Mouse (Mus musculus) MN1 (cell line): Measurements from ENCODE around the gene Pacrg.

Source experiments
- DNase-seq: peaks from one replicate; pipeline ENCODE4 v3.0.0-alpha.2; 2016; ENCODE audit warnings: low spot score

Gene Pacrg

DNA sequence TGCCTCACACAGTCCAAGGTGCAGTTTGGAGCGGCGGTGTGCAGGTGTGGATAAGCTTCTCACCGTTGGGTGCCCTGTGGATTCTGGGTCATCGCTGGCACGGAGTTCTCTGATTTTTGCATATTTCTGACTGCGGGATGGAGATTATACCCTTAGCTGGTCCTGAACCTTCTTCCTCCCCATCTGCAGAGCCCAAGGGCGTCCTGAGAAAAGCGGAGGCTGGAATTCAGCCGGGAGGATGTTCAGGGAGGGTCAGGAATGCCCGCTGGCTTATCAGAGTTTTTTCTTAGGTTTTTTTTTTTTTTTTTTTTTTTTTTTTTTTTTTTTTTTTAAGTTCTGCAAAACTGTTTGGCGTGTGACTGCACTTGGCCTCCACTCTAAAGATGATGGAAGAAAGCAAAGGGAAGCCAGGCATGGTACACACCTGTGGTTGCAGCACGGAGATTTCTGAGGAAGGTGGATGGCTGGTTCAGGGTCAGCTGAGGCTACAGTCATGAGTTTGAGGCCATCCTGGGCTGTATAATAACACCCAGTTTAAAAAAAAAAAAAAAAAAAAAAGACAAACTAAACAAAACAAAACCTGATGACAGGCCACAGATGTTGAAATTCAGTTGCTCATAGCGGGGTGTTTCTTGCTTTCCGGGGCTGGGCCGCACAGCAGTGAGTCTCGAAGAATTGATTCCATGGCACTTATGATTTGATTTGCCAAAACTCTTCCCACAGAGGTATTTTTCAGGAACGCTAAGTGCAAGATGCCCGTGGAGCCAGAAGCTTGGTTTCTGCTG is 467.9 kb downstream of the Pacrg start:
- no peak for DNase-seq

DNA sequence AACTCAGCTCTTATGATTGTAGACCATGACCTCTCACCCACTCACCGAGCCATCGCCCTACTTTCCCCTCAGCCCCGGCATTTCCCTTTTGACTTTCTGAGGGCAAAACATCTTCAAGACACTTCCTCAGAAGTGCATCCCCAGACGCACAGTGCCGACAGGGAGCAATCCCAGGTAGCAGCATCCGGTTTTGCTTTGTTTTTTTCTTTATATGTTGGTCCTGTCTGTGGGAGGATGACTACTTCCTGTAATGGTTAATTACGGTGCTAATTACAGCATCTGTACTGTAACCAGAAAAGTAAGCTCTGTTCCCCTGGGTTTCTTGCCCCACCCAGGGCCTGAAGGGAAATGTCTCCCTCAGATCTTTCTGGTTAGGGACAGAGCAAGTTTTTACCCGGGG is 468.6 kb downstream of the Pacrg start:
- no peak for DNase-seq

DNA sequence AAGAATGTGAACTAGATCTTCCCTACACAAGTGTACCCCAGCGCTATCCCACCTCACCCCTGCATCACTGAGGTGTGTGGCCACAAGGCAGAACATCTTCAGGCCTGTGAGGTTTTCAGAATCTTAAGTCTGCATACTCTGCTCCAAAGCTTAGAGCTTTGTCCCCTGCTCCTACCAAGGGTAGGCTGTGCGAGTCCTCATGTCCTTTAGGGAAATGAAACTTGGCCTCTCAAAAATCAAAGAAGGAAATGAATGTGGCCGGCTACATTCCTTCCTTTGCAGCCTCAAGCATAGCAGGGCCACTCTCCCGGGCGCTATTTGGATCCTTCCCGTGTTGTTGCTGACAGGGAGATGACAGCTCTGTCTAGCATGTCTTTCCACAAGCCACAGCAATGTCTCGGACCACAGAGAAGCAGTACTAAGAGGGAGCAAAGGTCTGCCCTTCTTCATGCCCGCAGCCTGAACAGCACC is 469.4 kb downstream of the Pacrg start:
- no peak for DNase-seq

DNA sequence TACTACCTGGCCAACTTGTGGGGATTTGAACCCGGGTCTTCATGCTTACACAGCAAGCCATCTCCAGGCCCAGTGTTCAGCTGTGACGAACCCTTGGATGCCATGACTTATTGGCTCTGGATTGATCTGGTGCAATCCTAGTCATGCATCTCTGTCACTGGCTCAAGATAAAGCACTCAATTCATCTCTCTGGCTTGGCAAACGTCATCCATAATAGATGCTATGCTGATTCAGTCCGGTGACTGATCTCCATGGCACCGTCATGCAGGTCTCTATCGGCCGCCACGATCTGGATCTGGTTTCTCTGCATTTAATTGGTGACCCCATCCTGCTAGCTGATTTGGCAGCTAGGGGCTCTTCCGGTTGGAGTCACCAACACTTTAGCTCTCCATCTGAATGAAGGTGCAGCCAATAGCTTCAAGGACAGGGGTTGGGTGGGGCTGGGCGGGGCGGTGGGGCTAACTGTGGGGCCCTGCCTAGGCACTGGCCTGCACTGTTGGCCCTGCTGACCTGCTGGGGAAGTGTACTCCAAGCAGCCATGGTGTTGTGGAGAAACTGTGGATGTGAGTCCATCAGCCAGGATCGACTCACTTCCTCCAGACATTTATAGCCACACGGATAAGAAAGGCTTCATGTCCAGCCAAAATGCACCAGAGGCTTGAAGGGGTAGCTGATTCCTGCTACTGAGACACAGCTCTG is 470.0 kb downstream of the Pacrg start:
- DNase-seq: no peak

DNA sequence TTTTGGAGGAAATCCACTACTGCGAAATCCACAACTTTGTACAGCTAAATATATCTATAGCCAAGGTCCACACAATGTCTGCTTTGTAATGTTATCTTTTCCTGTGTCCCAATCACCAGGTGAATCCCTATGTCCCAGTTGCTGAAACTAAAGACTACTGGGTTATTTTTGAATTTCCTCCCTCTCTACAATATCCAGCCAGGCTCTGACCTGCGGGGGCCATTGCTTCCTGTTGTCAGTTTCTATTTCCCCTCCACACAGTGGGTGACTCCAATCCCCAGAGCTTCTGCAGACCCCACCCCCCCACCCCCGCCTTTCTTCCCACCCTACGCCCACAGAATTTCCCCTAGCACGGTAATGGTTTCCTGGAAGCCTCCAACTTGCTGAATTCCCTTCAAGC is 473.1 kb downstream of the Pacrg start:
- DNase-seq: no peak

DNA sequence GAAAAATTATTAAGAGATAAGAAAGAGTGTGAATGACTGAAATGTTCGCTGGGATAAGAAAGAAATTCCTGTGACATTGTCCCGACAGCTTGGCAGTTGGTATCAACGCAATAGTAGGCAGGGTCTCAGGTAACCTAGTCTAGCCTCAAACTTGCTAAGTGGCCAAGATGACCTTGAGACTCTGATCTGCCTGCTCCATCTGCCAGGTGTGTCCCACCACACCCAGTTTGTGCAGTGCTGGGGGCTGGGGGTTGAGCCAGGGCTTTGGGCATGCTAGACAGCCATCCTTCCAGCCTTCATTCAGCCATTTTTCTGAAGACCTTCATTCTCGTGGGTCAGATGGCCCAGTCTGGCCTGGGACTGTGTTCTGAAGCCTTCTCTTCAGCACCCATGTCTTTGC is 473.5 kb downstream of the Pacrg start:
- no peak for DNase-seq

DNA sequence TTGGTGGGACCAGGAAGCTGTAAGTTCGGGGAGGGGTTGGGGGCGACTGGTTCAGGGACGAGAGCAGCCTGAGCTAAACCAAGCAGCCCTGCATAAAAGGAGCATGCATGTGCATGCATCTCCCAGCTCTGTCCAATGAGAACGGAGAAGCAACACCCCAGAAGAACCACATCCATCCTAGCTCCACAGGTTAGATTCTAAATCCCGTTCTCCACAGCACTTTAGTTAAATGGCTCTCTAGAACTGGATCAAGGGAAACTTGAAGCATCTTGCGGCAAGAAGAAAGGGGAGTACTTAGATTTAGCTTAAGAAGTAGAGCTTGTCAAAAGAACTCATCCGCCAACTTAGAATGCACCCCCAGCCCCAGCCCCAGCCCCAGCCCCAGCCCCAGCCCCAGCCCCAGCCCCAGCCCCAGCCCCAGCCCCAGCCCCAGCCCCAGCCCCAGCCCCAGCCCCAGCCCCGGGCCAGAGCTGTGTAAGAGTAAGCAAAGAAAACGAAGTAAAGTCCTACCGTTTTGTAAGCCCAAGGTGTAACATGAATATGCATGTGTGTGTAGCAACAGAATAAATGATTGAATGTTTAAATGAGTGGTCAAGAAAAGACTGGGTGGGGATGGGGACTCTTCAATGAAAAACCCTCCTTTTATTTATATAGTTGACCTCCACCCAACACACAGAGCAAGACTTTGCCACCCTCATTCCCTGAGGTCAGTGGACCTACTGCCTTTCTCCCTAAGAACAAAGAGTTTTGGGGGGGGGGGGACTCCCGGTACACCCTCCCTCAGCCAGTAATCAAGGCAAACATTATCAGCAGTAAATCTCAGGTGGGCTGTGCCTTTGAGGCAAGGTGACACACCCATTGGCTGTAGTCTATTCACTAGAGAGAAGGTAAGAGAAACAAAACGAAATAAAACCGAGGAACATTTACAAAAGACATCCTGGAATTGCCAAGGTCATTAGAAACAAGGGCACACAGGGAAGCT is 474.3 kb downstream of the Pacrg start:
- DNase-seq: no peak

DNA sequence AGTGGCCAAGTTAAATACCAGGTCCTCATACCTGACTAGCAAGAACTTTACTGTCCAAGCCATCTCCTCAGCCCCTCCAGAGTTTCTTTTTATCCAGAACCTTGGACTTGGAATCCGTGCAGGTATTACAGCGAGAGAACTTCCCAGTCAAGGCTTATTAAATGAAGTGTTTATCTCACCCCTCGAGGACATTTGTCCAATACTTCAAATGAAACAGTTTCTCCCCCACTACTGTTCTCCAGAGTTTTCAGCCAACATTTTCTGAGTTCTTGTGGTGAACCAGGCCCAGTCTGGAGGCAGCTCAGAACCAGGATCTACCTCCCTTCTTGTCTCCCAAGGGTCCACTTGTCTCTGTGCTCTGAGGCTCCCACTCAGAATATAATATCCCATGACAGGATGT is 477.0 kb downstream of the Pacrg start:
- DNase-seq: no peak

DNA sequence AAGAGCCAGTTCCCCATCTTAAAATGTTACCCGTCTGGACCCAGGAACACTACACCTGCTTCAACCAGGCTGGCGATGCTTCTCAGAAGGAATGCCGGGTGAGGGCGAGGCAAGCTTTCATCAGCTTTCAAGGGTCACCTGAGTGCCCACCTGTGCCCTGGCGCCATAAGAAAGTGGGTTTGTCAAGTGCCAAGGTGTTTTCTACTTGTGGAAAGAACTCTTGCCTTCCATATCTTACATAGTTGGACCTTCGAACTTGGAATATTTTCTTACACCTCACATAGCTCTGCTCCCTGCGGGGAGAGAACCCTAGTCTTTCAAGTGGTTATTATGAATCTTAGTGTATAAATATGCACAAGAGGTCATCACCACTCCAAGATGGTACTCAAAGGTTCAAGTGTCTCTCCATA is 478.2 kb downstream of the Pacrg start:
- DNase-seq: no peak

DNA sequence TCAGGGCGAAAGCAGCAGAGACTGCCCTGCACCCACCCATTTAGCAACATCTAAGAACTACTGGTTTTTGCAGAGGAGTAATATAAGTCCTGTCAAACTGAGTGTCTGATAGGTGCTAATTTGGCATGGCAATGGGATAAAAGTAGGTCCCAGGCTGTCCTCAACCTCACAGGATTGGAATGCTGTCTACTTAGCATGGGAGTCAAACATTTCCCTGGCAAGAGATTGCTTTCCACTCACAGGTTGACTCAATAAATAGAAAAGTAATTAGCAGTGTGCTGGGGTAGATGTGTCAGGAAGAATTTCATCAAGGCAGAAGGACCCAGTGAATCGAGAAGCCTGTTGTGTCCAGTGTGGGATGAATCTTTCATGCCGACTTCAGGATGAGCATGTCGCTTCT is 479.4 kb downstream of the Pacrg start:
- no peak for DNase-seq

DNA sequence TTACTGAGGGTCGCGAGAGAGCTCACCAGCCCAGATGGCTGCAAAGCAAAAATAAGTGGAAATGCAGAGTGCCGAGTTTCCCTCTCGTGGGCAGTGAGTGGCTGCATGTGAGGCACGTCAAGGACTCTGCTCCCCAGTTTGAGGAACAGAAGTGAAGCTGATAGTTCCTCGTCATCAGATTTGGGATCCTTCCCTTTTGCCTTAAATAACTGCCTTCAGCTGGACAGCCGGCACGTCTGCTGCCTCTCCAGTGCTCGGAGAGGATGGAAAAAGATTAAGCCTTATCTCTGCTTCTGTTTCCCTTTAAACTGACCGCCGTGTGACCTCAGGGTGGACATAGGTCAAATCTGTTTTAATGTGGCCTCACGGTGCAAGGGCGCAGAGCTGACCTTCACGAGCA is 480.6 kb downstream of the Pacrg start:
- no peak for DNase-seq

DNA sequence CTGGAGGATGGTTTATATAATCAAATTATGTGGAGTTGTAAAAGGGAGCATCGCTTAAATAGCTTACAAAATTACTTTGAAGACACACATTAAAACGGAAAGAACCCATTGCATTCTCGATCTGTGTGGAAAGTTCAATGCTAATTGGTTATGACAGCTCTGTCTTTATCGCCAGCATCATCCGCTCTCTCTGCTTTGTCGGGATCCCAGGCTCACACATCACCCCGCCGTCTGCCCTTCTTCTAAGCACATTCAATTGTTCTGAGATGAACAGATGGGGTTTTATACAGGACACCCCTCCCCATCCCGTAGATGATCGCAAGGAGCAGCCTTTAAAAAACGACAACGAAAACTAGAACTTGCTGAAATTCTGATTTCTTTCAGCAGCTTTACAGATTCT is 482.8 kb downstream of the Pacrg start:
- peak; percentile 9 for DNase-seq

DNA sequence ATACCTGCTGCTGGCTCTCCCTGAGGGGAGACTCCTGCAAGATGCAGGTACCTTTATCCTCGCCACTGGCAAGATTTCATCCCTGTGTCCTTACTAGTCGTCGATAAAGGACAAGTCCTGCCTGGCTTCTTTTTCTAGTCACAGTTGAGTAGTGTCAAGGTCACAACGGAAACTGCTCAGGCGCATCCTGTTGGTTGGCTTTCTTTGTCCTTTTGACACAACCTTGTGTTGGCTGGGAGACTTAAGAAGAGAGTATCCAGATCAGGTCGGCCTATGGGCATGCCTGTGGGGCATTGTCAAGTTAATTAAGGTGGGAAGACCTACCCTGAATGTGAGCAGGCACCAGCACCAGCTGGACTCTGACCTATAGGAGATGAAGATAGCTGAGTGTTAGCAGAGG is 483.8 kb downstream of the Pacrg start:
- no peak for DNase-seq

DNA sequence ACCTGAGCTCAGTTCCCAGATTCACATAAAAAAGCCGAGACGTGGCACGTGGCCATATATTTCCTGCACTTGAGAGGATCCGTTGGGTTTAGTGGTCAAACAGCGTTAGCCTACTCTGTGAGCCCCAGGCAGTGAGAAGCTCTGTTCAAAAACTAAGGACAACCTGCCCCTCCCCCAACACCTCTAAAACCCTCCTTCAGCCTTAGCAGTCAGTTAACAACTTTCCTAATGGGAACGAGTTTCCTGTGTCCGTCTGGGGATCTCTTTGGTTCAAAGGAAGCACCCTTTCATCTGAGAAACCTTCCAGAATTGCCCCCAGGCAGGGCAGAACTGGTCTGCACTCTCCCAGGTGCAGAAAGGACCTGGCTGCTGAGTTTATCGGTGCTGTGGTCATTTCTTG is 484.4 kb downstream of the Pacrg start:
- no peak for DNase-seq
